Mouse (Mus musculus) MEL (cell line): ENCODE results near the gene Slc35e2. TPM values are rescaled to one million over a fixed set of nuclear protein-coding genes. Genes with fewer than 3 reads are reported as not detected.
A peak's percentile ranks its signal among the peaks of the same experiment; 100 is the strongest.

Experiments used
- DNase-seq: peaks from one replicate; pipeline ENCODE4 v3.0.0; 2011; ENCODE audit warnings: low read depth, low spot score
- H3K27ac ChIP-seq: 2 replicates; pipeline ENCODE4 v1.5.1; 2012; ENCODE audit warnings: low read depth, mild to moderate bottlenecking, control low read depth, low read length, moderate library complexity; ENCODE audit not compliant: control insufficient read depth
- H3K27me3 ChIP-seq, 2 experiments: fragments of 150-350 bp in 1 of 2; sonication (generic) in 1 of 2; 2 replicates each; pipeline ENCODE4 v1.6.1; 2012; ENCODE audit warnings: low read length in 2 of 2, mild to moderate bottlenecking in 2 of 2, improper control_type of control experiment in 1 of 2, moderate library complexity in 1 of 2; ENCODE audit not compliant: insufficient read depth in 2 of 2, control insufficient read depth in 1 of 2
- H3K36me3 ChIP-seq, 2 experiments: 2 replicates each; pipeline ENCODE4 v1.6.1; 2012 to 2014; ENCODE audit warnings: low read length in 2 of 2, improper control_type of control experiment in 1 of 2, inconsistent platforms in 1 of 2, mild to moderate bottlenecking in 1 of 2; ENCODE audit not compliant: insufficient read depth in 2 of 2, control insufficient read depth in 1 of 2
- H3K4me1 ChIP-seq, 2 experiments: fragments of 150-350 bp in 1 of 2; sonication (generic) in 1 of 2; 2 replicates each; pipeline ENCODE4 v1.6.1; 2012; ENCODE audit warnings: low read length in 2 of 2, improper control_type of control experiment in 1 of 2, mild to moderate bottlenecking in 1 of 2; ENCODE audit not compliant: insufficient read depth in 2 of 2, control insufficient read depth in 1 of 2
- H3K4me3 ChIP-seq, 2 experiments: fragments of 150-350 bp in 1 of 2; sonication (generic) in 1 of 2; 2 replicates each; pipeline ENCODE4 v1.5.1; 2012; ENCODE audit warnings: low read depth in 2 of 2, low read length in 2 of 2, mild to moderate bottlenecking in 2 of 2, moderate library complexity in 2 of 2, control low read depth in 1 of 2, improper control_type of control experiment in 1 of 2; ENCODE audit not compliant: control insufficient read depth in 1 of 2, insufficient read depth in 1 of 2
- H3K79me2 ChIP-seq: 2 replicates; pipeline ENCODE4 v1.6.1; 2012; ENCODE audit warnings: mild to moderate bottlenecking, low read length, moderate library complexity; ENCODE audit not compliant: control insufficient read depth, poor library complexity, insufficient read depth
- H3K9ac ChIP-seq: 2 replicates; pipeline ENCODE4 v1.6.1; 2012; ENCODE audit warnings: low read depth, mild to moderate bottlenecking, control low read depth, low read length, moderate library complexity; ENCODE audit not compliant: control insufficient read depth, poor library complexity, severe bottlenecking
- H3K9me3 ChIP-seq: fragments of 150-350 bp; sonication (generic); replicated peaks from 2 replicates; pipeline ENCODE4 v1.6.1; 2012; ENCODE audit warnings: mild to moderate bottlenecking, low read length, improper control_type of control experiment, moderate library complexity; ENCODE audit not compliant: insufficient read depth
- BHLHE40 ChIP-seq: IDR thresholded peaks from 2 replicates; pipeline ENCODE4 v1.6.1; 2012; ENCODE audit warnings: low read depth, mild to moderate bottlenecking, inconsistent platforms, low read length, improper control_type of control experiment, borderline replicate concordance
- CHD1 ChIP-seq: IDR thresholded peaks from 2 replicates; pipeline ENCODE4 v1.6.1; 2012; ENCODE audit warnings: low read depth, mild to moderate bottlenecking, inconsistent platforms, low read length, improper control_type of control experiment
- CTCF ChIP-seq, 3 experiments: IDR thresholded peaks in 2 of 3; conservative IDR thresholded peaks in 1 of 3; 2 replicates each; pipeline ENCODE4 v1.5.1; 2011 to 2012; ENCODE audit warnings: low read length in 3 of 3, low read depth in 2 of 3, mild to moderate bottlenecking in 2 of 3, improper control_type of control experiment in 1 of 3, inconsistent platforms in 1 of 3, mixed read lengths in 1 of 3, moderate library complexity in 1 of 3; ENCODE audit not compliant: control insufficient read depth in 1 of 3, insufficient read depth in 1 of 3, poor library complexity in 1 of 3, severe bottlenecking in 1 of 3
- E2F4 ChIP-seq: IDR thresholded peaks from 2 replicates; pipeline ENCODE4 v1.6.1; 2011; ENCODE audit warnings: low read depth, low read length, improper control_type of control experiment, borderline replicate concordance
- ETS1 ChIP-seq: IDR thresholded peaks from 2 replicates; pipeline ENCODE4 v1.6.1; 2012; ENCODE audit warnings: low read depth, mild to moderate bottlenecking, inconsistent platforms, low read length, improper control_type of control experiment, moderate library complexity
- GATA1 ChIP-seq: IDR thresholded peaks from 2 replicates; pipeline ENCODE4 v1.6.1; 2011; ENCODE audit warnings: low read depth, low read length, improper control_type of control experiment
- HCFC1 ChIP-seq: IDR thresholded peaks from 2 replicates; pipeline ENCODE4 v1.6.1; 2012; ENCODE audit warnings: low read depth, mild to moderate bottlenecking, inconsistent platforms, low read length, improper control_type of control experiment, moderate library complexity
- JUND ChIP-seq: IDR thresholded peaks from 2 replicates; pipeline ENCODE4 v1.6.1; 2011; ENCODE audit warnings: low read depth, mild to moderate bottlenecking, improper control_type of control experiment, low read length
- KAT2A ChIP-seq: conservative IDR thresholded peaks from 2 replicates; pipeline ENCODE4 v1.6.1; 2012; ENCODE audit warnings: low read depth, low read length, improper control_type of control experiment, inconsistent platforms
- MAFK ChIP-seq: IDR thresholded peaks from 2 replicates; pipeline ENCODE4 v1.6.1; 2011; ENCODE audit warnings: low read depth, mild to moderate bottlenecking, low read length, improper control_type of control experiment, borderline replicate concordance
- MAZ ChIP-seq: IDR thresholded peaks from 2 replicates; pipeline ENCODE4 v1.6.1; 2012; ENCODE audit warnings: low read depth, mild to moderate bottlenecking, inconsistent platforms, low read length, improper control_type of control experiment
- MXI1 ChIP-seq: IDR thresholded peaks from 2 replicates; pipeline ENCODE4 v1.6.1; 2011; ENCODE audit warnings: mild to moderate bottlenecking, low read depth, low read length, improper control_type of control experiment
- MYB ChIP-seq: IDR thresholded peaks from 2 replicates; pipeline ENCODE4 v1.6.1; 2011; ENCODE audit warnings: mild to moderate bottlenecking, low read depth, low read length, improper control_type of control experiment
- MYC ChIP-seq: IDR thresholded peaks from 2 replicates; pipeline ENCODE4 v1.6.1; 2011; ENCODE audit warnings: low read depth, mild to moderate bottlenecking, low read length, improper control_type of control experiment, moderate library complexity
- NELFE ChIP-seq: IDR thresholded peaks from 2 replicates; pipeline ENCODE4 v1.6.1; 2011; ENCODE audit warnings: low read depth, low read length, improper control_type of control experiment
- POLR2A ChIP-seq, 2 experiments: IDR thresholded peaks; 2 replicates each; pipeline ENCODE4 v1.6.1; 2011 to 2012; ENCODE audit warnings: low read length in 2 of 2, mild to moderate bottlenecking in 2 of 2, control low read depth in 1 of 2, improper control_type of control experiment in 1 of 2, low read depth in 1 of 2, moderate library complexity in 1 of 2; ENCODE audit not compliant: control insufficient read depth in 1 of 2, insufficient read depth in 1 of 2, poor library complexity in 1 of 2
- POLR2AphosphoS2 ChIP-seq: IDR thresholded peaks from 2 replicates; pipeline ENCODE4 v1.6.1; 2011; ENCODE audit warnings: low read length, improper control_type of control experiment
- POLR2AphosphoS5 ChIP-seq: IDR thresholded peaks from 2 replicates; pipeline ENCODE4 v1.6.1; 2012; ENCODE audit warnings: low read depth, borderline replicate concordance, mild to moderate bottlenecking, inconsistent platforms, low read length, moderate library complexity, mixed read lengths
- RCOR1 ChIP-seq: IDR thresholded peaks from 2 replicates; pipeline ENCODE4 v1.6.1; 2012; ENCODE audit warnings: low read depth, mild to moderate bottlenecking, inconsistent platforms, low read length, improper control_type of control experiment
- SIN3A ChIP-seq: IDR thresholded peaks from 2 replicates; pipeline ENCODE4 v1.6.1; 2012; ENCODE audit warnings: low read length, improper control_type of control experiment, inconsistent platforms
- TAL1 ChIP-seq: IDR thresholded peaks from 2 replicates; pipeline ENCODE4 v1.6.1; 2012; ENCODE audit warnings: mild to moderate bottlenecking, inconsistent platforms, low read length, moderate library complexity, mixed read lengths
- TCF12 ChIP-seq: IDR thresholded peaks from 2 replicates; pipeline ENCODE4 v1.6.1; 2014; ENCODE audit warnings: low read depth, mild to moderate bottlenecking, inconsistent platforms, low read length, improper control_type of control experiment, moderate library complexity
- UBTF ChIP-seq: IDR thresholded peaks from 2 replicates; pipeline ENCODE4 v1.6.1; 2012; ENCODE audit warnings: low read depth, mild to moderate bottlenecking, inconsistent platforms, low read length, improper control_type of control experiment, moderate library complexity, borderline replicate concordance; ENCODE audit not compliant: insufficient read depth
- USF1 ChIP-seq: IDR thresholded peaks from 2 replicates; pipeline ENCODE4 v1.6.1; 2014; ENCODE audit warnings: low read depth, mild to moderate bottlenecking, inconsistent platforms, low read length, improper control_type of control experiment, moderate library complexity
- USF2 ChIP-seq, 2 experiments: IDR thresholded peaks; 2 replicates each; pipeline ENCODE4 v1.6.1; 2011 to 2012; ENCODE audit warnings: improper control_type of control experiment in 2 of 2, low read length in 2 of 2, borderline replicate concordance in 1 of 2, inconsistent platforms in 1 of 2, low read depth in 1 of 2, mild to moderate bottlenecking in 1 of 2; ENCODE audit not compliant: insufficient read depth in 1 of 2
- ZMIZ1 ChIP-seq: IDR thresholded peaks from 2 replicates; pipeline ENCODE4 v1.6.1; 2012; ENCODE audit warnings: low read depth, mild to moderate bottlenecking, inconsistent platforms, low read length, improper control_type of control experiment, moderate library complexity
- ZNF384 ChIP-seq: IDR thresholded peaks from 2 replicates; pipeline ENCODE4 v1.6.1; 2012; ENCODE audit warnings: low read depth, mild to moderate bottlenecking, inconsistent platforms, low read length, improper control_type of control experiment
- polyA plus RNA-seq, 2 experiments: library from polyadenylated mRNA; stranded (reverse) in 1 of 2; unstranded in 1 of 2; fragments of >175 nt in 1 of 2; fragments of >200 nt in 1 of 2; gene quantifications; 2 replicates each; pipeline versions ENCODE4 v1.2.1 to v1.2.4; 2012; ENCODE audit warnings: low replicate concordance in 2 of 2, low read depth in 1 of 2; ENCODE audit not compliant: insufficient read length in 2 of 2, insufficient read depth in 1 of 2, missing spikeins in 1 of 2
- total RNA-seq: library from RNA; depleted of rRNA; stranded (reverse); fragments of 300-350 nt; gene quantifications from 2 replicates; pipeline ENCODE4 v1.2.3, GENCODE M21; 2012

The Slc35e2 gene
- total and polyA plus RNA-seq, 3 experiments: 6.4 to 9.9 TPM; not detected in 1

DNA sequence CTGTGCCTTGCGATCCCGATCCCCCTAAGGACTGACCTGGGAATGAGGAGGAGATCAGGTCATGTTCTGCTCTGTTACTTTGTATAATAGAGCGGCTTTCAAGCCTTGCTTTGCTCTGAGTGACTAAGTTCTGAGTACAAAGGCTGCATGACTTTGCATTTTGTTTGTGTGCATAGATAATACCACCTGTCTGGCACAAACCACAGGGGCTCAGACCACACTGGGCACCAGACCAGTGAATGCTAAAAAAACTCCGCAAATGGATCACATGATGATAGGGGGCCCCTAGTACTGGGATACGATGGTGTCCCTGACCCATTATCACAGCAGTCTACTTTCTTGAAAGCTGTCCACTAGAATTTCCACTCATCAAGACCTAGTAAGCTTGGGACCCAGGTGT lies 4.6 kb upstream of the Slc35e2 start (continued):
- peak; percentile 73 for TF ChIP-seq GATA1

DNA sequence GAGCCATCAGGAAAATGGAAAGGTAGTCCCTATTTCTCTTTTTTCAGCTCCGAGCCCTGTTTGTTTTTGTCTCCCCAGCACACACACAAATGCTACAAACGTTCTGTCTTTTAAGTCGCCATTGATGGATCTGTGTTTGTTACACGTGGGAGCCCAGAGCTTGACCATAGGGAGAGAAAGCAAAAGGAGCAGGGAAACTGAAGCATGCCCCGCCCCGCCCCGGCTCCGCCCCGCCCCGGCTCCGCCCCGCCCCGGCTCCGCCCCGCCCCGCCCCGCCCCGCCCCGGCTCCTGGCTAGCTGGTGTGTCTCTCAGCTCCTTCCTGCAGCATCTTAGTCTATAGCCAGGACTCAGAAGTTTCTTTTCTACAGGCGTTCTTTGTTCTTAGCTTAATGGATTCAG lies 2.7 kb upstream of the Slc35e2 start:
- Histone ChIP-seq H3K4me1 (peaks cover 28 to 29% of the 10 kb centered on the region in 2 experiments), H3K9me3 (no peaks in the 10 kb centered on the region), H3K36me3 (peaks cover 0 to 31% of the 10 kb centered on the region in 2 experiments; a peak in 2 of 4 replicates)
- TF ChIP-seq TCF12 (no peak), MXI1 (peak; percentile 41; the same call in 1 of the 2 replicates), JUND (no peak), POLR2AphosphoS2 (no peak), MYB (no peak)
- TF ChIP-seq, all 39 proteins: peak for 1
- DNase-seq: peak; percentile 37
- H3K9ac ChIP-seq: peak overlapping the region; percentile 46
- peak overlapping the region; percentile 52 to 54; a peak in 3 of 4 replicates for H3K4me3 ChIP-seq
- H3K79me2 ChIP-seq: peaks cover 7% of the 10 kb centered on the region
- H3K27ac ChIP-seq: no peak overlapping the region
- no peaks in the 10 kb centered on the region for H3K27me3 ChIP-seq

DNA sequence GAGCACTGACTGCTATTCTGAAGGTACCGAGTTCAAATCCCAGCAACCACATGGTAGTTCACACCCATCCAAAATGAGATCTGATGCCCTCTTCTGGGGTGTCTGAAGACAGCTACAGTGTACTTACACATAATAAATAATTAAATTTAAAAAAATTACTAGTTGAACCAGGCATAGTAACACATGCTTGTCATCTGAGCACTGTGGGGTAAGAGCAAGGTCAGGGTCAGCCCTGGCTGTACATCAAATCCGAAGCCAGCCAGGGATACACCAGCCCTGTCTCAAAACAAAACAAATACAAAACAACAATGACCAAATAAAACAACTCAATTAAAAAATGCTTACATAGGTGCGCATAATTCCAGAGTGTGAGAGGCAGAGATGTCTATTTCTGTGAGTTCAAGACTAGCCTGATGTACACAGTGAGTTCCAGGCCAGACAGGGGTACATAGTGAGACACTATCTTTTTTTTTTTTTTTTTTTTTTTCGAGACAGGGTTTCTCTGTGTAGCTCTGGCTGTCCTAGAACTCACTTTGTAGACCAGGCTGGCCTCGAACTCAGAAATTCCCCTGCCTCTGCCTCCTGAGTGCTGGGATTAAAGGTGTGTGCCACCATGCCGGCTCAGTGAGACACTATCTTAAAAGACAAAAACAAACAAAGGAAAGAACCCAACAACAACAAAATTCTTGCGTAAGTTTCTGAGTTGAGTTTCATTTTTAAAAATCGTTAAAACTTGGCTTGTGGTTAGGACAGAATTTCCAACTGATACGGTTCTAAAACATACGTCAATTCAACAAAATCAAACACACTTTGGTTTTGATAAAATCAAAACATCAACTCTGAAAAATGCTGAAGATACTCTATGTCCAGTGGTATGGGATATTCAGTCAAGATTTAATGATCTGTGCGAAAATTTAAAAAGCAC lies 1.1 kb upstream of the Slc35e2 start:
- Histone ChIP-seq H3K4me1 (peaks cover 28 to 29% of the 10 kb centered on the region in 2 experiments), H3K9ac (peak overlapping the region; percentile 77), H3K36me3 (peaks cover 0 to 31% of the 10 kb centered on the region in 2 experiments; a peak in 2 of 4 replicates)
- TF ChIP-seq USF2 (IDR thresholded peaks at IDR 0.05; ENCODE audit: borderline replicate concordance in 1 of 2, insufficient read depth in 1 of 2, low read depth in 1 of 2, low read length in 2 of 2) (no peak), TAL1 (no peak), ZMIZ1 (no peak), SIN3A (no peak), KAT2A (no peak), UBTF (no peak), E2F4 (no peak), ETS1 (no peak), ZNF384 (peak; percentile 72), MAFK (no peak), HCFC1 (0 out of 2 replicates have a peak, but pooled peaks have one; percentile 3), MXI1 (no peak), BHLHE40 (no peak), RCOR1 (no peak), NELFE (no peak), POLR2AphosphoS5 (no peak), JUND (no peak), CTCF (IDR thresholded peaks at IDR 0.05 in 2 of 3, conservative IDR thresholded peaks at IDR 0.05 in 1 of 3; ENCODE audit: control insufficient read depth in 1 of 3, insufficient read depth in 1 of 3, low read depth in 2 of 3, low read length in 3 of 3, poor library complexity in 1 of 3, severe bottlenecking in 1 of 3) (0 out of 6 replicates have a peak, but pooled peaks of 1 of the 3 experiments have one; percentile 0), MYC (no peak), CHD1 (no peak), USF1 (no peak), MAZ (no peak), TCF12 (no peak), POLR2A (IDR thresholded peaks at IDR 0.05; ENCODE audit: control insufficient read depth in 1 of 2, insufficient read depth in 1 of 2, low read depth in 1 of 2, low read length in 2 of 2, poor library complexity in 1 of 2) (no peak)

More for the DNA sequence above, 1.1 kb upstream of the Slc35e2 start:
- Histone ChIP-seq H3K79me2 (peaks cover 9% of the 10 kb centered on the region), H3K27ac (peak overlapping the region; percentile 91), H3K4me3 (peak overlapping the region; percentile 70 to 78), H3K9me3 (no peaks in the 10 kb centered on the region), H3K27me3 (no peaks in the 10 kb centered on the region)
- DNase-seq: peak; percentile 36
